In the genomic region with DNA sequence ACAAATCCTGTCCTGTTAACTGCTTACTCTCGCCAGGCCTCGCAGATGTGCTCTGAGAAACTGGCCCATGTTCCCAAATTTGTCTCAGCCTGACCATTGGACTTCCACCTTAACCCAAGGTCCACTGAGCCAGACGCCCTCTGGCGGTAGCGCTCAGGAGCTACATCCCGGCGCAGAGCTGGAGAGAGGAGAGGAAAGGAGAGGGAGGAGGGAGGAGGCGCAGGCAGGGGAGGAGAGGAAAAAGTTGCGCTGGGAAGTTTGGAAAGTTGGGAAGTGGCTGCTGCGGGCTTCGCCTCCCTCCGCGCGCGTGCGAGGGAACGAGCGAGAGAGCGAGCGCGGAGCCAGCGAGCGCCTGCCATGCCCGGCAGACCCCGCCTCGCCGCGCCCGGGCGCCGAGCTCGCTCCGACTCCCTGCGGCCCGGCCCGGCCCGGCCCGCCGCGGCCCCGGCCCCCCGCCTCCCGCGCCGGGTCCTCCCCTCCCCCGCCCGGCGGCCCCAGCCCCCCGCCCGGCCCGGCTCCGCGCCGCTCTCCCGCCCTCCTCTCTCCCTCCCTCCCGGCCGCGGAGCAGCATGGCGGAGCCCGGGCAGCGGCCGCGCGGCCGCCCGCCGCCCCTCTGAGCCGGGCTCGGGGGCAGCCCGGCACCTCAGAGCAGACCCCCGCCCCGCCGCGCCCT, we compare ENCODE assay signal across 8 mouse cellular contexts. TPM values are rescaled to one million over a fixed set of nuclear protein-coding genes. Genes with fewer than 3 reads are reported as not detected.
DNase-seq lines count a peak whose midpoint lies in the region; ATAC-seq lines count a peak whose summit lies in the region.

No protein-coding gene starts in this region.

- peak overlapping the region; percentile 96 for H3K4me2 ChIP-seq in intestine, embryonic 14.5 days (ENCODE audit: low read length)

- peak overlapping the region; percentile 68 for H3K4me3 ChIP-seq in intestine, embryonic 14.5 days (ENCODE audit: low read depth, low read length)
- peak overlapping the region; percentile 88 for H3K4me3 ChIP-seq in megakaryocyte, embryonic 14.5 days (replicated peaks)

- peak overlapping the region; percentile 67 for H3K27ac ChIP-seq in intestine, embryonic 14.5 days (ENCODE audit: low read depth)

- H3K27me3 ChIP-seq in intestine, embryonic 14.5 days (replicated peaks; ENCODE audit: control insufficient read depth, insufficient read depth, low read length) = peaks cover 22% of the 10 kb centered on the region
- peaks cover 68% of the 10 kb centered on the region for H3K27me3 ChIP-seq in megakaryocyte, embryonic 14.5 days (replicated peaks)

- H3K9ac ChIP-seq in intestine, embryonic 14.5 days (ENCODE audit: low read length) = peak overlapping the region; percentile 53

- H3K36me3 ChIP-seq in intestine, embryonic 14.5 days (ENCODE audit: control insufficient read depth, insufficient read depth, low read length) = no peaks in the 10 kb centered on the region
- H3K36me3 ChIP-seq in megakaryocyte, embryonic 14.5 days (replicated peaks; ENCODE audit: low read length) = no peaks in the 10 kb centered on the region

- peak; percentile 84 for DNase-seq in adrenal gland, adult 8-10 months
- DNase-seq in embryo, embryonic 11 days = peak; percentile 91
- DNase-seq in gastrocnemius, postnatal 25 days = peak; percentile 81
- DNase-seq in intestine, embryonic 14.5 days (ENCODE audit: low spot score) = peak; percentile 93
- peak; percentile 48 to 92 for DNase-seq in left cerebral cortex, adult 9 months (ENCODE audit: low spot score in 2 of 2)
- peak; percentile 83 to 87 for DNase-seq in right cerebral cortex, postnatal 10 days (ENCODE audit: low spot score in 2 of 2)
- peak; percentile 51 for DNase-seq in urinary bladder, postnatal 10 days (ENCODE audit: low spot score)

- no peaks in the 10 kb centered on the region for H3K9me3 ChIP-seq in intestine, embryonic 14.5 days (ENCODE audit: control insufficient read depth, low read length)
- 0 out of 2 replicates have a peak, but pooled peaks cover 2% of the 10 kb centered on the region for H3K9me3 ChIP-seq in megakaryocyte, embryonic 14.5 days

- WGBS in intestine, embryonic 14.5 days = 0% methylated on average over 20 of the region's 74 CpGs

- peak; percentile 92 for ATAC-seq in intestine, embryonic 14.5 days (replicated peaks; ENCODE audit: low FRiP score, low TSS enrichment, low read depth)

- H3K4me1 ChIP-seq in intestine, embryonic 14.5 days (replicated peaks; ENCODE audit: control insufficient read depth, insufficient read depth, low read length) = peaks cover 10% of the 10 kb centered on the region; the same call in 1 of the 2 replicates
- peaks cover 13% of the 10 kb centered on the region for H3K4me1 ChIP-seq in megakaryocyte, embryonic 14.5 days

RNA-seq across cellular contexts. Expression of a gene that starts 0.7 kb away (rescaled TPM):
- total RNA-seq in adrenal gland, adult 8-10 months (2022) = 1 to 10 TPM; 1.3 to 3.6 (median 1.8) TPM
- total RNA-seq in gastrocnemius, postnatal 25 days (2021) = 1 to 10 TPM; 1.1 to 2.0 TPM
- polyA plus RNA-seq in intestine, embryonic 14.5 days (2014; fragmentation: Nextera tagmentation; extraction: Ambion mirVana) = 0.52 and 0.72 TPM in 2 replicates
- polyA plus RNA-seq in megakaryocyte, embryonic 14.5 days (2012; ENCODE audit: insufficient read depth, low replicate concordance) = 0.32 TPM in 1 of 2 replicates, not detected in the other

Comparison
In these comparisons a context has a peak if more than half of its experiments do, and no peak if none do; other contexts are left out.
1. Peak in every context shown above with its lines: DNase-seq, ATAC-seq, H3K4me3 ChIP-seq and H3K27ac ChIP-seq.